Mouse (Mus musculus) stomach, embryonic 14.5 days (tissue): Measurements from ENCODE around the gene Gtf3c1. TPM values are rescaled to one million over a fixed set of nuclear protein-coding genes. Genes with fewer than 3 reads are reported as not detected.
"Not testable (repeated sequence)": the region's sequence is repeated elsewhere in the genome, so short reads cannot be mapped to it uniquely, and the experiment has no call there.

Source experiments
- ATAC-seq: fragments of 200-750 bp; cut with Nextera tagmentation; 2 replicates; pipeline ENCODE4 v1.8.0; 2017; ENCODE audit warnings: low read depth, moderate TSS enrichment; ENCODE audit not compliant: insufficient number of reproducible peaks, insufficient read depth, low FRiP score
- H3K27ac ChIP-seq: fragments of 300-500 bp; sonication (generic); 2 replicates; pipeline ENCODE4 v1.5.1; 2014; ENCODE audit warnings: mild to moderate bottlenecking, low read length, moderate library complexity, mixed read lengths
- H3K27me3 ChIP-seq: fragments of 300-500 bp; sonication (generic); 2 replicates; pipeline ENCODE4 v1.6.1; 2014; ENCODE audit warnings: low read length, control low read depth, mixed read lengths; ENCODE audit not compliant: control insufficient read depth, insufficient read depth
- H3K36me3 ChIP-seq: fragments of 300-500 bp; sonication (generic); 2 replicates; pipeline ENCODE4 v1.6.1; 2014; ENCODE audit warnings: mild to moderate bottlenecking, control low read depth, low read length, moderate library complexity, mixed read lengths; ENCODE audit not compliant: control insufficient read depth, insufficient read depth
- H3K4me1 ChIP-seq: fragments of 300-500 bp; sonication (generic); 2 replicates; pipeline ENCODE4 v1.6.1; 2014; ENCODE audit warnings: low read length, control low read depth, mixed read lengths; ENCODE audit not compliant: control insufficient read depth, insufficient read depth
- H3K4me2 ChIP-seq: fragments of 300-500 bp; sonication (generic); replicated peaks from 2 replicates; pipeline ENCODE4 v1.6.1; 2014; ENCODE audit warnings: low read depth, low read length, control low read depth
- H3K4me3 ChIP-seq: fragments of 300-500 bp; sonication (generic); 2 replicates; pipeline ENCODE4 v1.5.1; 2014; ENCODE audit warnings: low read depth, low read length, control low read depth
- H3K9ac ChIP-seq: fragments of 300-500 bp; sonication (generic); replicated peaks from 2 replicates; pipeline ENCODE4 v1.6.1; 2014; ENCODE audit warnings: low read depth, mild to moderate bottlenecking, control low read depth, low read length, moderate library complexity, mixed read lengths
- H3K9me3 ChIP-seq: fragments of 300-500 bp; sonication (generic); 2 replicates; pipeline ENCODE4 v1.6.1; 2016; ENCODE audit warnings: low read depth, low read length, control low read depth; ENCODE audit not compliant: control insufficient read depth
- WGBS: fragments of 180-500 bp; shearing (Covaris S2); extraction: QIAGEN DNeasy Blood & Tissue Kit; methylation state at CpG from one replicate; pipeline ENCODE4 v1.1.7; 2014; 5-methylcytosine and 5-hydroxymethylcytosine counted together
- polyA plus RNA-seq: library from polyadenylated mRNA; unstranded; fragments of >200 nt; fragmentation: Nextera tagmentation; extraction: Ambion mirVana; gene quantifications from 2 replicates; pipeline ENCODE4 v1.2.1, GENCODE M21; 2014

Gtf3c1 gene
- polyA plus RNA-seq, 1 experiment from 2014 or later = 37.7 TPM

GRCm38 (mm10) chr7:125720370-125720769, 12.8 kb upstream of the Gtf3c1 start:
- Histone ChIP-seq H3K9ac (no peak overlapping the region), H3K4me3 (no peak overlapping the region), H3K4me2 (no peak overlapping the region), H3K4me1 (peaks cover 8% of the 10 kb centered on the region; the same call in 1 of the 2 replicates), H3K9me3 (no peaks in the 10 kb centered on the region), H3K27ac (no peak overlapping the region), H3K27me3 (no peaks in the 10 kb centered on the region), H3K36me3 (no peaks in the 10 kb centered on the region)
- ATAC-seq = no peak
- WGBS = 54% methylated on average over 5 of the region's 5 CpGs

GRCm38 (mm10) chr7:125717612-125718011, 10.0 kb upstream of the Gtf3c1 start:
- no peak overlapping the region for H3K4me3 ChIP-seq
- H3K4me2 ChIP-seq = no peak overlapping the region

GRCm38 (mm10) chr7:125716724-125717123, 9.1 kb upstream of the Gtf3c1 start:
- Histone ChIP-seq H3K9me3 (no peaks in the 10 kb centered on the region), H3K4me1 (peaks cover 8% of the 10 kb centered on the region; the same call in 1 of the 2 replicates), H3K27me3 (no peaks in the 10 kb centered on the region), H3K4me2 (no peak overlapping the region), H3K9ac (no peak overlapping the region), H3K4me3 (no peak overlapping the region), H3K27ac (no peak overlapping the region), H3K36me3 (no peaks in the 10 kb centered on the region)
- ATAC-seq = no peak
- 56% methylated on average over 2 of the region's 2 CpGs for WGBS

More at GRCm38 (mm10) chr7:125717612-125718011, 10.0 kb upstream of the Gtf3c1 start:
- Histone ChIP-seq H3K36me3 (no peaks in the 10 kb centered on the region), H3K4me1 (peaks cover 8% of the 10 kb centered on the region; the same call in 1 of the 2 replicates), H3K9ac (no peak overlapping the region), H3K27ac (no peak overlapping the region), H3K9me3 (no peaks in the 10 kb centered on the region), H3K27me3 (no peaks in the 10 kb centered on the region)
- ATAC-seq = no peak

GRCm38 (mm10) chr7:125714803-125715202, 7.2 kb upstream of the Gtf3c1 start:
- no peak overlapping the region for H3K4me2 ChIP-seq
- H3K9ac ChIP-seq = no peak overlapping the region
- WGBS = 81% methylated on average over 3 of the region's 3 CpGs
- H3K27ac ChIP-seq = no peak overlapping the region
- no peaks in the 10 kb centered on the region for H3K36me3 ChIP-seq
- peaks cover 8% of the 10 kb centered on the region; the same call in 1 of the 2 replicates for H3K4me1 ChIP-seq
- H3K9me3 ChIP-seq = no peaks in the 10 kb centered on the region
- H3K27me3 ChIP-seq = no peaks in the 10 kb centered on the region
- H3K4me3 ChIP-seq = no peak overlapping the region
- ATAC-seq = no peak

DNA sequence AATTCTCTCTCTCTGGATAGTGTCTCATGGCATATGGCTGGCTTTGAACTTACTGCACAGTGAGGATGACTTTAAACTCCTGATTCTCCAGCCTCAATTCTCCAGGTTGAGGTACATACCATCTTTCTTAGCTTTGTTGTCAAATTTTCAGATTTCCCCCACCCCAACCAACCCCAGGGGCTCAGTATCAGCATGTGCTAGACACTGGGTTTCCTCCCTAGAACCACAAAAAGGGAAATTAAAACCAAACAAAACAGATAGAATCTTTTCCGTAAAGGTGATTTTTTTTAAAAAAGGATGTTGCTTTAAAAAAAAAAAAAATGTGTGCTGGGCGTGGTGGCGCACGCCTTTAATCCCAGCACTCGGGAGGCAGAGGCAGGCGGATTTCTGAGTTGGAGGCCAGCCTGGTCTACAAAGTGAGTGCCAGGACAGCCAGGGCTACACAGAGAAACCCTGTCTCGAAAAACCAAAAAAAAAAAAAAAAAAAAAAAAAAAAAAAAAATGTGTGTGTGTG, 6.0 kb upstream of the Gtf3c1 start:
- not testable (repeated sequence) for H3K4me3 ChIP-seq, H3K9ac ChIP-seq, H3K9me3 ChIP-seq, H3K27me3 ChIP-seq, H3K36me3 ChIP-seq, ATAC-seq, H3K4me2 ChIP-seq, H3K27ac ChIP-seq, H3K4me1 ChIP-seq
- 95% methylated on average over 6 of the region's 7 CpGs for WGBS

- WGBS = 0% methylated on average over 15 of the region's 15 CpGs
- no peak for ATAC-seq
- no peak overlapping the region; the same call in 1 of the 2 replicates for H3K27ac ChIP-seq
These were observed 520 bp upstream of the Gtf3c1 start for GRCm38 (mm10) chr7:125708100-125708499.

GRCm38 (mm10) chr7:125707186-125707585, 394 bp downstream of the Gtf3c1 start:
- Histone ChIP-seq H3K36me3 (peaks cover 14% of the 10 kb centered on the region), H3K4me1 (peaks cover 23% of the 10 kb centered on the region), H3K27ac (peak overlapping the region; percentile 86; the same call in 1 of the 2 replicates), H3K27me3 (no peaks in the 10 kb centered on the region), H3K4me3 (peak overlapping the region; percentile 81), H3K9ac (peak overlapping the region; percentile 82), H3K9me3 (no peaks in the 10 kb centered on the region), H3K4me2 (peak overlapping the region; percentile 52)
- ATAC-seq = peak; percentile 83
- under 1% methylated on average over 24 of the region's 24 CpGs for WGBS

More at GRCm38 (mm10) chr7:125708100-125708499, 520 bp upstream of the Gtf3c1 start:
- Histone ChIP-seq H3K4me2 (peak overlapping the region; percentile 75), H3K9ac (peak overlapping the region; percentile 85), H3K4me3 (peak overlapping the region; percentile 81), H3K4me1 (peaks cover 23% of the 10 kb centered on the region), H3K9me3 (no peaks in the 10 kb centered on the region), H3K27me3 (no peaks in the 10 kb centered on the region), H3K36me3 (peaks cover 5% of the 10 kb centered on the region)

DNA sequence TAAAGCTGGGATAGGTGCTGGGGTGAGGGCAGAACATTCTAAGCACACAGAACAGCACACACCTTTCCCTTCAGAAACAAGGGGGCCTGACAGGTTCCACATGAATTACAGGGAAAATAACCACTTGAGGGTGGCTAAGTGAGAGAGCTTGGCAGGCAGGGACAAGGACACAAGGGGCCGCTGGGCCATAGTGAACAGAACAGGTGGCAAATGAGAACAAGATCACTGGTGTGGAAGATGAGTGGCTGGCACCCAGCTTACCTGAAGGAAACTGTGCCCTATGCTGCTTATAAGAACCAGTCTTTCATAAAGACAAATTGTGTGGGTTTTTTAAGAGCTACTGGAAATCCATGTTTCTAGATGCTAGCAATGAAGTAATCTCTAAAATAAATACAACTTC, 4.8 kb downstream of the Gtf3c1 start:
- H3K4me3 ChIP-seq = no peak overlapping the region
- ATAC-seq = no peak
- H3K9ac ChIP-seq = no peak overlapping the region
- H3K9me3 ChIP-seq = peaks cover 6% of the 10 kb centered on the region; the same call in 1 of the 2 replicates
- H3K36me3 ChIP-seq = peaks cover 57% of the 10 kb centered on the region
- H3K4me2 ChIP-seq = no peak overlapping the region
- WGBS = 100% methylated on average over 1 of the region's 1 CpGs
- peaks cover 19% of the 10 kb centered on the region for H3K4me1 ChIP-seq
- no peaks in the 10 kb centered on the region for H3K27me3 ChIP-seq
- H3K27ac ChIP-seq = no peak overlapping the region

DNA sequence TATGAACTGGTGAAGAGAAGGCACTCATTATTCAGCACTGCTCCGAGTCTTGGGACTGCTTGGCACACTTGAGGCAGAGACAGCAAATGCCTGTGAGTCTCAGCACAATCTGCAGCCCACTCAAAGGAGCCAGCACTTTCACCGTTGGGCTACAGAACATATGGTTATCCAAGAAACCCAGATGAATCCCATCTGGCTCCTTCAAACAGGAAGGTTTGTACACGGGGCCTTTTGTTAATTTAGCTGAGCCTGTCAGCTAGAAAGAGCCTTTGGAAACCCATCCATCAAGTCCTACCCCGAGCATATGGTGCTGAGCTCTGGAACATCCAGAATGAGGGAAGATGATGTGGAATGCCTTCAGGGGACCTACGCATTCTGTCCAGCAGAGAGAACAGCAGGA, 13.5 kb downstream of the Gtf3c1 start:
- no peak overlapping the region for H3K4me2 ChIP-seq
- ATAC-seq = no peak
- no peak overlapping the region for H3K9ac ChIP-seq
- H3K27me3 ChIP-seq = no peaks in the 10 kb centered on the region
- no peak overlapping the region for H3K27ac ChIP-seq
- WGBS = 48% methylated on average over 5 of the region's 5 CpGs
- peaks cover 3% of the 10 kb centered on the region; the same call in 1 of the 2 replicates for H3K9me3 ChIP-seq
- H3K36me3 ChIP-seq = peaks cover 93% of the 10 kb centered on the region
- H3K4me1 ChIP-seq = no peaks in the 10 kb centered on the region
- no peak overlapping the region for H3K4me3 ChIP-seq
